Mouse (Mus musculus): ENCODE results near the gene Zfp689. TPM values are rescaled to one million over a fixed set of nuclear protein-coding genes. Genes with fewer than 3 reads are reported as not detected.
"Not testable (repeated sequence)": the region's sequence is repeated elsewhere in the genome, so short reads cannot be mapped to it uniquely, and the experiment has no call there.

Gene Zfp689
- polyA plus RNA-seq, 1 experiment from 2014 or later = 4.3 TPM

GRCm38 (mm10) chr7:127425291-127425690 is 23.7 kb downstream of the Zfp689 start:
- Histone ChIP-seq H3K36me3 (ENCODE audit: control insufficient read depth, insufficient read depth) (no peaks in the 10 kb centered on the region), H3K4me2 (ENCODE audit: low read depth, low read length) (no peak overlapping the region), H3K4me3 (ENCODE audit: low read length) (no peak overlapping the region), H3K9ac (ENCODE audit: low read length) (no peak overlapping the region), H3K27me3 (ENCODE audit: control insufficient read depth, insufficient read depth, low read length) (peaks cover 4% of the 10 kb centered on the region; the same call in 1 of the 2 replicates), H3K9me3 (replicated peaks; ENCODE audit: control insufficient read depth, low read length) (0 out of 2 replicates have a peak, but pooled peaks cover 2% of the 10 kb centered on the region), H3K4me1 (ENCODE audit: control insufficient read depth, insufficient read depth, low read length) (peaks cover 9% of the 10 kb centered on the region), H3K27ac (ENCODE audit: low read length) (no peak overlapping the region)
- WGBS = 78% methylated on average over 3 of the region's 3 CpGs
- no peak for ATAC-seq (replicated peaks; ENCODE audit: extremely low read depth, insufficient read depth, low FRiP score)

GRCm38 (mm10) chr7:127422247-127422646 is 26.7 kb downstream of the Zfp689 start:
- WGBS = 1% methylated on average over 15 of the region's 15 CpGs

GRCm38 (mm10) chr7:127421388-127422191 is 27.4 kb downstream of the Zfp689 start, which contains the start of gene Zfp688:
Zfp688 (minus strand) TSS chr7:127422068.
- H3K9ac ChIP-seq (ENCODE audit: low read length) = peak within 1 kb of the TSS; percentile 94
- WGBS = 2% methylated on average over 48 of the region's 48 CpGs
- H3K9me3 ChIP-seq (replicated peaks; ENCODE audit: control insufficient read depth, low read length) = no peaks in the 10 kb centered on the region
- H3K36me3 ChIP-seq (ENCODE audit: control insufficient read depth, insufficient read depth) = peaks cover 5% of the 10 kb centered on the region; the same call in 1 of the 2 replicates
- H3K27me3 ChIP-seq (ENCODE audit: control insufficient read depth, insufficient read depth, low read length) = peaks cover 4% of the 10 kb centered on the region; the same call in 1 of the 2 replicates
- no peak within 1 kb of the TSS; the same call in 1 of the 2 replicates for H3K27ac ChIP-seq (ENCODE audit: low read length)
- H3K4me1 ChIP-seq (ENCODE audit: control insufficient read depth, insufficient read depth, low read length) = peaks cover 9% of the 10 kb centered on the region
- peak within 1 kb of the TSS; percentile 91 for H3K4me3 ChIP-seq (ENCODE audit: low read length)
- peak within 1 kb of the TSS; percentile 99 for H3K4me2 ChIP-seq (ENCODE audit: low read depth, low read length)
- peak; percentile 93 for ATAC-seq (replicated peaks; ENCODE audit: extremely low read depth, insufficient read depth, low FRiP score)

More at GRCm38 (mm10) chr7:127422247-127422646, 26.7 kb downstream of the Zfp689 start:
- Histone ChIP-seq H3K9ac (ENCODE audit: low read length) (peak overlapping the region; percentile 94), H3K36me3 (ENCODE audit: control insufficient read depth, insufficient read depth) (peaks cover 5% of the 10 kb centered on the region; the same call in 1 of the 2 replicates), H3K27ac (ENCODE audit: low read length) (no peak overlapping the region), H3K4me2 (ENCODE audit: low read depth, low read length) (peak overlapping the region; percentile 99), H3K27me3 (ENCODE audit: control insufficient read depth, insufficient read depth, low read length) (peaks cover 4% of the 10 kb centered on the region; the same call in 1 of the 2 replicates), H3K4me3 (ENCODE audit: low read length) (peak overlapping the region; percentile 91), H3K4me1 (ENCODE audit: control insufficient read depth, insufficient read depth, low read length) (peaks cover 9% of the 10 kb centered on the region), H3K9me3 (replicated peaks; ENCODE audit: control insufficient read depth, low read length) (0 out of 2 replicates have a peak, but pooled peaks cover 2% of the 10 kb centered on the region)
- peak; percentile 37 for ATAC-seq (replicated peaks; ENCODE audit: extremely low read depth, insufficient read depth, low FRiP score)

GRCm38 (mm10) chr7:127411418-127411817 is 37.5 kb downstream of the Zfp689 start:
- Histone ChIP-seq H3K4me1 (ENCODE audit: control insufficient read depth, insufficient read depth, low read length) (no peaks in the 10 kb centered on the region), H3K4me2 (ENCODE audit: low read depth, low read length) (no peak overlapping the region), H3K9me3 (replicated peaks; ENCODE audit: control insufficient read depth, low read length) (no peaks in the 10 kb centered on the region; the same call in 1 of the 2 replicates), H3K9ac (ENCODE audit: low read length) (no peak overlapping the region), H3K4me3 (ENCODE audit: low read length) (no peak overlapping the region), H3K27me3 (ENCODE audit: control insufficient read depth, insufficient read depth, low read length) (no peaks in the 10 kb centered on the region), H3K36me3 (ENCODE audit: control insufficient read depth, insufficient read depth) (no peaks in the 10 kb centered on the region), H3K27ac (ENCODE audit: low read length) (no peak overlapping the region)
- WGBS = 74% methylated on average over 2 of the region's 2 CpGs
- no peak for ATAC-seq (replicated peaks; ENCODE audit: extremely low read depth, insufficient read depth, low FRiP score)

- not testable (repeated sequence) for H3K4me1 ChIP-seq (ENCODE audit: control insufficient read depth, insufficient read depth, low read length); H3K36me3 ChIP-seq (ENCODE audit: control insufficient read depth, insufficient read depth); H3K27me3 ChIP-seq (ENCODE audit: control insufficient read depth, insufficient read depth, low read length); H3K9me3 ChIP-seq (replicated peaks; ENCODE audit: control insufficient read depth, low read length)
- ATAC-seq (replicated peaks; ENCODE audit: extremely low read depth, insufficient read depth, low FRiP score) = peak; percentile 82
- Histone ChIP-seq H3K27ac (ENCODE audit: low read length) (peak within 1 kb of the TSS; percentile 62), H3K4me2 (ENCODE audit: low read depth, low read length) (peak within 1 kb of the TSS; percentile 83), H3K4me3 (ENCODE audit: low read length) (peak within 1 kb of the TSS; percentile 78), H3K9ac (ENCODE audit: low read length) (peak within 1 kb of the TSS; percentile 86)
- 4% methylated on average over 40 of the region's 40 CpGs for WGBS
Measured at GRCm38 (mm10) chr7:127406002-127406987, 42.7 kb downstream of the Zfp689 start, which contains the start of gene Zfp764. Zfp764 (minus strand) TSS chr7:127406822.

GRCm38 (mm10) chr7:127404101-127404500 is 44.9 kb downstream of the Zfp689 start:
- H3K27ac ChIP-seq (ENCODE audit: low read length); H3K4me1 ChIP-seq (ENCODE audit: control insufficient read depth, insufficient read depth, low read length); H3K36me3 ChIP-seq (ENCODE audit: control insufficient read depth, insufficient read depth); H3K9me3 ChIP-seq (replicated peaks; ENCODE audit: control insufficient read depth, low read length); H3K9ac ChIP-seq (ENCODE audit: low read length); H3K4me2 ChIP-seq (ENCODE audit: low read depth, low read length); ATAC-seq (replicated peaks; ENCODE audit: extremely low read depth, insufficient read depth, low FRiP score); H3K27me3 ChIP-seq (ENCODE audit: control insufficient read depth, insufficient read depth, low read length); H3K4me3 ChIP-seq (ENCODE audit: low read length): not testable (repeated sequence)
- WGBS = 96% methylated on average over 6 of the region's 6 CpGs

GRCm38 (mm10) chr7:127402980-127403379 is 46.0 kb downstream of the Zfp689 start:
- Histone ChIP-seq H3K36me3 (ENCODE audit: control insufficient read depth, insufficient read depth) (peaks cover 4% of the 10 kb centered on the region; the same call in 1 of the 2 replicates), H3K4me3 (ENCODE audit: low read length) (no peak overlapping the region), H3K4me1 (ENCODE audit: control insufficient read depth, insufficient read depth, low read length) (peaks cover 5% of the 10 kb centered on the region; the same call in 1 of the 2 replicates), H3K27ac (ENCODE audit: low read length) (no peak overlapping the region), H3K9me3 (replicated peaks; ENCODE audit: control insufficient read depth, low read length) (no peaks in the 10 kb centered on the region), H3K27me3 (ENCODE audit: control insufficient read depth, insufficient read depth, low read length) (no peaks in the 10 kb centered on the region), H3K4me2 (ENCODE audit: low read depth, low read length) (no peak overlapping the region), H3K9ac (ENCODE audit: low read length) (no peak overlapping the region)
- 35% methylated on average over 2 of the region's 2 CpGs for whole genome bisulfite sequencing
- ATAC-seq (replicated peaks; ENCODE audit: extremely low read depth, insufficient read depth, low FRiP score) = no peak

GRCm38 (mm10) chr7:127400355-127400754 is 48.6 kb downstream of the Zfp689 start:
- peaks cover 4% of the 10 kb centered on the region; the same call in 1 of the 2 replicates for H3K36me3 ChIP-seq (ENCODE audit: control insufficient read depth, insufficient read depth)
- no peaks in the 10 kb centered on the region for H3K9me3 ChIP-seq (replicated peaks; ENCODE audit: control insufficient read depth, low read length)
- WGBS = 68% methylated on average over 3 of the region's 3 CpGs
- H3K4me1 ChIP-seq (ENCODE audit: control insufficient read depth, insufficient read depth, low read length) = no peaks in the 10 kb centered on the region
- H3K27ac ChIP-seq (ENCODE audit: low read length) = no peak overlapping the region
- no peaks in the 10 kb centered on the region for H3K27me3 ChIP-seq (ENCODE audit: control insufficient read depth, insufficient read depth, low read length)
- H3K9ac ChIP-seq (ENCODE audit: low read length) = no peak overlapping the region
- no peak overlapping the region for H3K4me3 ChIP-seq (ENCODE audit: low read length)
- no peak for ATAC-seq (replicated peaks; ENCODE audit: extremely low read depth, insufficient read depth, low FRiP score)
- no peak overlapping the region for H3K4me2 ChIP-seq (ENCODE audit: low read depth, low read length)

Data from heart, embryonic 16.5 days (tissue).